Mouse (Mus musculus): ENCODE results near the gene Trim2.

Gene Trim2

DNA sequence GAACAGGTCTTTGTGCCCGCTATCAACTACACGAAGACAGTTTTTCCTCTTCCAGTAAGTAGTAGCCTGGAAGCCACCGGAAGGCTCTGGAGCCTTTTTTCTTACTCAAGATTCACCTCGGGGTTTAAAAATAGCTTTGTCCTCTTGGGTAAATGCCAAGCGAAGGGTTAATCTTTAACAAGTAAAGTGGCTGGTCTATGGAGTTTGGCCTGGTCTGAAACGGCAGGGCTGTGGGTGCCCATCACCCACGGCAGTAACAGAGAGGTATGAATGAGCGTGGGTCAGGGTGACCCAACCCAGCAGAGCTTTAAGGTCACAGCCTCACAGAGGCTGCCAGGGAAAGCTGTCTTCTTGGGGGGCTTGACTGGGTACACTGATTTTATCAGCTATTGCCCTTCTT is 23.2 kb downstream of the Trim2 start:
- DNase-seq: peak; percentile 48

- DNase-seq: peak; percentile 11
Observed at GRCm38 (mm10) chr3:84281936-84282371, 24.7 kb downstream of the Trim2 start.

- no peak for DNase-seq
Observed at GRCm38 (mm10) chr3:84278809-84279208, 27.9 kb downstream of the Trim2 start.

DNA sequence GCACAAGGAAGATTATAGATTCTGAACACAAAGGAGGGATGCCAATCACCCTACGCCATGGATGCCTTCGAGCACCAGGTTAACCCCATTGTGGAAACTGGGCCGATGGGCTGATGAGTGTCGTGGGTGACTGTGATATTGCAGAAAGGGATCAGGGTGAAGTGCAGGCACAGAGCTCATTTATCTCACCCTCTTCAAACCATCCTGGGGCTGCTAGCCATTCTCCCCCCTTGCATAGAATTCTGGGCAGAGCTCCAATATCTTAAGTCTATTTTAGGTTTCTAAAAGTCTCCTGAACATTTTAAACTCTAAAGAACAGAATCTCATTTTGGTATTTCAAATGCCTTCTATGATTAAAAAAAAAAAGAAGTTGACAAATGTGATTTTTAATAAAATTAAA is 31.6 kb downstream of the Trim2 start:
- DNase-seq: no peak

DNA sequence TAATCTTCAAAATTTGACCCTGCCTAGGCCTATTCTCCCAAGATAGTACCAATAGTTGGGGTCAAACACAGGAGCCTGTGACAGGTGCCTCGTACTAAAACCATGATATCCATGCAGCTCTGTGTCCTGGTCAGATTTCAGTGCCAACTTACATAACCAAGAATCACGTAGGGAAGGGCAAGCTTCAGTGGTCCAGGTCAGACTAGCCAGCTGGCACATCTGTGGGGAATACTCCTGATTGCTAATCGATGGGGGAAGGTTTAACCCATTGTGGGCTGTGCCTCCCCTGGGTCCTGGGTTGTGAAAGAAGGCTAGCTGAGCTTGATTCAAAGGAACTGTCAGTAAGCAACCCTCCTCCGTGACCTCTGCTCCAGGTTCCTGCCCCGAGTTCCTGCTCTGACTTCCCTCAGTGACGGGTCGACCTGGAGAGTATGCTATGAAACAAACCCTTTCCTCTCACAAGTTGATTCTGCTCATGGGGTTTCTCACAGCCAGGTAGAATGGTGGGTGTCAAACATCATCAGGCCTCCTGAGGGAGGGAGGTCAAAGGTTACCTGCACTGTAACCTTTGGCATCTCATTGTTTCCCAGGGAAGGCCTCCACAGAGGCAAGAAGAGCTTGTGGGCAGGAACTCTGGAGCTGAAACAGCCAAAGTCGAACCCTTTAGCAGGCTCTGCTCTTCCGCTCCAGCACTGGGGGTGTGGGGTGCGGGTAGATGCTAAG is 34.2 kb downstream of the Trim2 start:
- DNase-seq: no peak

- peak; percentile 11 for DNase-seq
Observed at GRCm38 (mm10) chr3:84271794-84272193, 34.9 kb downstream of the Trim2 start.

DNA sequence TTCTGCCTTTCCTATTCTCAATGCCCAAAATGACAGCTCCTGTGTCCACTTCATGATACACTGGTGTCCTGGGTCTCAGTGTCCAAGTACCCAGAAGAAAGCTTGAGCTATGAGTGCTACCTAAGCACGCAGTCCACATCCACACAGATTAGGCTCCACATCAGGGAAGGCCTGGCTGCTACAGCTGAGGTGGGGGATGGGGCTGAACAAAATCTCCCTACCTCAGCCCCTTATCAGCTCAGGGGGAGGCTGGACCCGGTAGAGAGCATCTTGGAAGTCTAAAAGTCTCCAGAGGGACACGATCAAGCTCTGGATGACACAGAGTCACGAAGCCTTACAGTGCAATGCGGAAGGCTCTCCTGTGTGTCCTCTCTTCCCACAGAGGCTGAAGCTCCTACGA is 35.6 kb downstream of the Trim2 start:
- DNase-seq: no peak

DNA sequence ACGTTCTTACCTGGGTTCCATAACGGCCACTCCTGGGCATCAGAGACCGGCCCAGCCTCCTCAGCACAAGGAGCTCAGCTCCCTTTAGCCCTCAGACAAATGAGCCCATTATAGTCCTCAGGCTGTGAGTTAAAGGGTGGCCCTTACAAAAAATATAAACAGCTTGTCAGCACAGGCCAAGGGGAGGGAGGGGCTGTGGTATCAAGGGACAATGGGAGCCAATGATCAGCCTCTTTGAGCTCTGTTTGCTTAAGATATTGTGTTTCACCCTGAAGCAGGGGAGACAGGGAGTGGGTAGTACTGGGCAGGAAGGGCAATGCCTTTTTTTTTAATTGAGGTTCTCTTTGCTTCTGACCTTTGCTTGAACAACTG is 36.1 kb downstream of the Trim2 start:
- peak; percentile 49 for DNase-seq

DNA sequence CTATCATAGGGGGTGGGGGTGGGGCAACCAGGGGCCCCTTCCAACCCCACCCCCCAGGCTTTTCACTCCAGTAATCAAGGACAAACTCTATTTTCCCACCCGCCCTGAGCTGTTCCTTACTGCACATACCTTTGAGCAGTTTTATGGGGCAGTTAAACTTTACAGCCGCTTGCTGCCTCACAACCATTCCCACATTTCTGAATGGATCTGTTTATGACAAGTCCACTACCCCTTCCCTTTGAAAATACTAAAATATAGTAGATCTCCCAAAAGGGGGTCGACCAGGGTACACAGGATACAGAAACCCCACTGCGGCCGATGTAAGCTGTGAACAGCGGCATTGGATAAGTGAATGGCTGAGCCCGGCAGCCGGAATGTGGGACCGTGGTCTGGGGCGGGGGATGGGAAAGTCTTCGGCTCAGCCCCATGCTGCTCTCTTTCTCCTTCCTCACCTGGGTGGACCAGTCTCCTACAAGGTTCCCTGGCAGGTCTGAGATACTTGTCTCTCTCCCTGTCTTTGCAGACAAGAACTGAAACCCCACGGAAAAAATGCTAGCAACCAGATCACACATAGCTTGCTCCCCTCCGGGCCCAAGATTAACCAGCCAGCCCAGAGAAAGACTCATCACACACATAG is 36.6 kb downstream of the Trim2 start:
- DNase-seq: no peak

DNA sequence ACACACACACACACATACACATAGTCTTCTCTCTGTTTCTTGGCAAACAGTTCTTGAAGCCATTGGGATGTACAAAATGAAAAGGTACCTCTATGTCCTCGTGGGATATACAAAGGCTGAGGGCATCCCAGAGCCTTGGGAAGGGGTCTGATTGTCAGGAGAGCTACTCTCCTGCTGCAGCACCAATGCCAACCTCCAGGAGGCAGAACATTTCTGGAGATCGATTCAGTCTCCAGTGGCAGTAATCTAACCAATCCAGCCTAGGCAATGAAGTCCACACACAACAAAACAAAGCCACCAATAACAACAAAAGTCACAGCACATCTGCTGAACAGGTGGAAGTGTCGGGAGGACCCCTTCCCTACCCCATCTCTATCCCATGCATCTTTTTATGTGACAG is 38.2 kb downstream of the Trim2 start:
- DNase-seq: no peak

- no peak for DNase-seq
Observed at GRCm38 (mm10) chr3:84266391-84266931, 40.2 kb downstream of the Trim2 start.

GRCm38 (mm10) chr3:84265084-84265483 is 41.6 kb downstream of the Trim2 start:
- DNase-seq: no peak

GRCm38 (mm10) chr3:84264395-84264794 is 42.3 kb downstream of the Trim2 start:
- no peak for DNase-seq

- peak; percentile 32 for DNase-seq
Observed at GRCm38 (mm10) chr3:84262804-84263203, 43.9 kb downstream of the Trim2 start.

DNA sequence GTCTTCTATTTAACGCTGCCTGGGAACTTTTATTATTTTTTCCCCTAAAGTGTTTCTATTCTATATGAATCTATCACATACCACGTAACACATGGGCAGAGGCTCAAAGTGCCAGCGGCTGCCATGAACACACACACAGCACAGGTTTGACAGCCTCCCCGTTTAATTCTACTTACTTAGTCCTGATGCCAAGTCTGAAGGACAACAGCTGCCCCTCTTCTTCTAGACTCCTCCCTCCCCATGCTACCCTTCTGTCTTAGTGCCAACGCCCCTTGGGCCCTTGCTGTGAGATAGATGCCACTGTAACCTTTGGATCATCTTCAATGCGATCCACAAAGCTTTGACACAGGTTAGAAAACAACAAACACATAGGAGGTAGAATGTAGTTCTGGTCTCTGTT is 44.8 kb downstream of the Trim2 start:
- no peak for DNase-seq

DNA sequence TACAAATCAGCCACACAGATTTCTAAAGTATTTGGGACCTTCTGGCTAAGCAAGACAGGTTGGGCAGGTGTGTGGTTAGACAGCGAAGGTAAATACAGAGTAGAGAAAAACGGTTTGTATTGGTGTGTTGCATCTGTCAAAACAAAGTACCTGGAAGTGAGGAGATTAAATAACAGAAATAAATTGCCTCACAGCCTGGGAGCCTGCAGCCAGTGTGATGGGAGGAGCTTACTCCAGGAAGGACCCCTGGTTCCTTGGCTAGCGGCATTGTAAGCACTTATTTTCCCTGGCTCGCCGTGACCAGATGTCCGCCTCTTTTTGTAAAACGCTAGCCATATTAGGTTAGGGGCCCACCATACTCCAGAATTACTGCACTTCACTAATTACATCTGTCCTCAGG is 45.8 kb downstream of the Trim2 start:
- DNase-seq: no peak

DNA sequence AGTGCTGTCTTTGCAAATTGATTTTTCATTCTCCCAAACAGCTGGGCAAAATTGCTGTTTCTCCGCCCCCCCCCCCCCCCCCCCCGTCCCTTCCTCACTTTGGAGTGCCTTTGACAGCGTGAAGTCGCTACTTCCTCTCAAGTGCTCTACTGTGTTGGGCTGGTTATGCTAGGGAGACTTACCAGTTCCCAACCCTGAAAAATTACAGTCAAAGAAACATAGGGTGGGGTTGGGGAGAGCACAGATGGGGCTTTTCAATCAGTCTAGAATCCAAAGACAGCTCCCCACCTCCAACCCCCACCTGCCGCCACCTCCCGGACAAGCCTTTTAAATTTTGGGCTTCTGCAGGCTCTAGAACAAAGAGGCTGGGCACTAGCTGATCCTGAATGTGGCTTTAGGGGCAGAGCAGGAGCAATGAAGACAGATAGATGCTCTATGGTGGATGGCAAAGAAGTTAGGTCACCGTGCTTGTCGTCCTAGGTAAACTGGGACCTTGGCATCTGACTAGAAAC is 46.6 kb downstream of the Trim2 start:
- no peak for DNase-seq

DNA sequence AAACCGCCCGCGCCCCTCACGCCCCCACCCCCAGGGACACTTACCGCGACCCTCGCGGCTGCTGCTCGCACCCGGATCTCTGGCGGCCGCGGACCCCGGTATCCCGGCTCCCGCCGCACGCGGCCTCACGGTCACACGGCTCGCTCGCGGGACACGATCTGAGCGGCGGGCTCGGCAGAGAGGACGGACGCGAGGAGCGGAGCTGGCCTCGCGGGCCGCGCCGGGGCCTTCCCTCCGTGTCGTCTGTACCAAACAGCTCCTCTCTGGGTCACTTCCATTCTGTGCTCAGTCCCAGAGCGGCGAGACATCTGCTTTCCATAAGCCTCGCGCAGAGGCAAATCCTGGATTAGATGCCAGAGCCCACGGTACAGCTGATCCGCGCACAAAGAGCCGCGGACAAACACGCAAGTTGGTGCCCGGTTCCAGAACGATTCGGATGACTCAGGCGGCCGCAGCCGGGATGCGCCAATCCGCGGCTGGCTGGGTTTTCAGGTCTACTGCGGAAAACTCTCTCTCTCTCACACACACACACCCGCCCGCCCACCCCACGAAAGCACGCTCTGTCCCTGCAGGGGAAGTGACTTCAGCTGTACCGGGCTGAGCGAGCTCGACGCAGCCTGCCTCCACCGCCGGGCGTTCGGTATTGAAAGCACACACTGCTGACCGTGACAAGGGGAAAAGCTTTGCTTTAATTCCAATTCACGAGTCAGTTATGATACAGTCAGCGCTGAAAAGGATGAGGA is 47.2 kb downstream of the Trim2 start:
- peak; percentile 73 for DNase-seq

DNA sequence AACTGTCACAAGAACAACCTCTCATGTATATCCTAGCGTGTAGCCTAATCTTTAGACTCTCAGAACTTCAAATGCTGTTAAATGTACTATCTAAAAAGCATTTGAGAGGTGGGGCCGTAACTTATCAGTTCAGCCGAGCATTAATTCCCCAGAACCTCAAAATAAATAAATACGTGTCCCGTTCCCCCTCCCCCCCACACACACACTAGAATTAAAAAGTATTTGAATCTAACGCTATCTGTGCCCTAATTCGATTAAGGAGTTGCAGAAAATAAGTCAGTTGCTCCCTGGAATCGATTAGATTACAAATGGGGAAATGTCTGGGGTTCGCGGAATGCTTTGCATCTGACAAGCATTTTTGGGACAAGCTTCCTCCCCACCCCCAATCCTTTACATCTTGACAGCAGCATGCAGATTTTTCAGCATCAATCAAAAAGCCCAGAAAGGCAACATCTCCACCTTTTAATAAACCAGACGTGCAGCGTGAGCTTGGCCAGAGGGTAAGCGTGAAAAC is 48.1 kb downstream of the Trim2 start:
- no peak for DNase-seq

GRCm38 (mm10) chr3:84257989-84258517 is 48.6 kb downstream of the Trim2 start:
- DNase-seq: no peak

GRCm38 (mm10) chr3:84254520-84254878 is 52.2 kb downstream of the Trim2 start:
- no peak for DNase-seq

DNA sequence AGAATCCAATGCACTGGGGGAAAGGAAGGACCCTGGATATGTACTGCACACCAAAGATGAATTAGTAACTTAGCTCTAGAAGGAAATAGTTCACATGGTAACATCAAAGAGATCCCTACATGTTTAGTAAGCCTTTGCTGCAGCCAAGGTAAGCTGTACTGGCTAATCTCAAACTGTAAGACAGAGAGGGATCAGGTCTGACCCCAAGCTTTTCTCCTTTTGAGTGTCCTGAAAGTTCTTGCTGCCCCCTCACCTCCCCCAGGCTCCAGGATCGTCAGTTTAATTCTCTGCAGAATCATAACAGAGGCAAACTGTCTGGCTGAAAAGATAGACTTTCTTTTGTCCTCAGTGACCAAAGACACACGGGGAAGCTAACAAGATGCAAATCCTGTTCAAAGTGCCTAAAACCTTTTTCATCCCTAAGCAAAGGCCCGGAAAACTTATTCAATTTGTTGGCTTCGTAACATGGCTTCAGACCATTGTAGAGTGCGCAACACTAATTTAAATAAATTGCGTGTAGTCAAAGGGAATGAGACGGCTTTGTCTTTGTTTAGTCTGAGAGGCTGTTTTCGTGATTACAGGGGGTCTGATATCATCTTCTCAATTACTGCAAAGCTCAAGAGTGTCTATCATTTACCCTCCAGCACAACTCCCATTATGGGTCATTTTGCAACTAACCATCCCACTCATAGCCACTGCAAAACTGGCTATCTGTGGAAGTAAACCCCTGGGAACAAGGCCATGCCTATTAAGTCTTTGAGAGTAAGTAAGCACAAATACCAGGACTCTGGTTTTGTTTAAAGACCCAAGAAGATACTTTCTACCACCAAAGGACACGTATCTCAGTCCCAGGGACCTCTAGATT is 52.8 kb downstream of the Trim2 start:
- DNase-seq: no peak

All from lung, postnatal 36 days (tissue).